Mouse (Mus musculus): ENCODE measurements around the gene Tlr9. TPM values are rescaled to one million over a fixed set of nuclear protein-coding genes. Genes with fewer than 3 reads are reported as not detected.
A peak's percentile ranks its signal among the peaks of the same experiment; 100 is the strongest.

Tlr9 gene
- polyA plus RNA-seq, 1 experiment from 2014 or later: not detected

DNA sequence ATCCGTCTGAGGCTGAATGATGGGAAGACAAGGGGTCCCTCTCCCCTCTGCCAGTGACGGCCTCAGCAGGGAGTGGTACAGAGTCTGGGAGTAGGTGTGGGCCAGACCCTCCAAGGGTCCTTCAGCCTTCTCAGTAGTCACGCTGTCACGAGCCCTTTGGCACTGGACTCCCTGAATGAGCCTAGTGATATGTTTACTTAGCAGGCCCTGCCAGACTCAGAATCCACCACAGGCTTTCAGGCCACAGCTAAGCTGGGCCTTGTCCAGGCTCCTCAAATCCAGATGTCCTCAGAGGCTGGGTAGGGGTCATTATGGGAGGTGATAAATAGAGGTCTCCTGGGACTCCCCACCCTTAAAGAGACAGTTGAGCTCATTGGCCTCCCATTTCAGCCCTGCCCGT, 14.2 kb upstream of the Tlr9 start:
- ATAC-seq (replicated peaks; ENCODE audit: low FRiP score): no peak
- Histone ChIP-seq H3K4me1 (replicated peaks; ENCODE audit: control insufficient read depth, insufficient read depth, low read length) (peaks cover 7% of the 10 kb centered on the region), H3K9ac (ENCODE audit: low read length) (no peak overlapping the region), H3K4me2 (ENCODE audit: low read depth, low read length, severe bottlenecking) (no peak overlapping the region), H3K27ac (ENCODE audit: low read depth, low read length) (no peak overlapping the region), H3K4me3 (ENCODE audit: low read depth, low read length) (no peak overlapping the region), H3K9me3 (ENCODE audit: control insufficient read depth, low read length) (no peaks in the 10 kb centered on the region), H3K36me3 (ENCODE audit: control insufficient read depth, insufficient read depth, low read length) (no peaks in the 10 kb centered on the region), H3K27me3 (ENCODE audit: control insufficient read depth, insufficient read depth, low read length) (no peaks in the 10 kb centered on the region)
- no peak for DNase-seq (ENCODE audit: low spot score)
- 95% methylated on average over 4 of the region's 5 CpGs for WGBS

- WGBS: 94% methylated on average over 4 of the region's 4 CpGs
Observed at GRCm38 (mm10) chr9:106209954-106210353, 12.4 kb upstream of the Tlr9 start.

DNA sequence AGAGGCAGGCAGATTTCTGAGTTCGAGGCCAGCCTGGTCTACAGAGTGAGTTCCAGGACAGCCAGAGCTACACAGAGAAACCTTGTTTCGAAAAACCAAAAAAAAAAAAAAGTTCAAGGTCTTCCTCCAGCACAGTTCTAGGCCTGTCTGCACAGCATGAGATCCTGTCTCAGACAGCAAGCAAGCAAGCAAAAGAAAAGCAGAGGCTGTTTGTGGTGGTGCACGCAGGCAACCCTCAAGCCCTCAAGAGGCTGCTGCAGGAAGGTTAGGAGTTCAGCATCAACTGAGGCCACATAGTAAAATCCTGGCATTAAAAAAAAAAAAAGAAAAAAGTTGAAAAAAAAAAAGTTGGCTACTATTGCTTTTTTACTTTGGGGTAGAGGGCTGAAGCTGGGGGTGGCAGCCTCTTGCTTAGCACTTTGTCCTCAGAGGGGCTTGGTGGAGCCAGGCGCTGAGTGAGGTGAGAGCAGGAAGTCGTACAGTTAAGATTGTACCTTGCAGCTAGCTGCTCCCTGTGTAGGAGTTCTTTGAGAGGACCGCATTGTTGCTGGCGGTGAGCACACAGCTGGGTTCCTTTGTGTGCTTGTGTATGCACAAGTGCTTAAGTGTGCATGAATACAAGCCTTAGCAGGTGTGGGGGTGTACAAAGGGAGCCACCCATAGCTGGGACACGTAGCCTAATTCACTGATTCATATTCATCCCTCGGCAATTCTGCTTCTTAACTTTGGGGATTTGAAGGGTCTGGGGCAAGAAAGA, 11.4 kb upstream of the Tlr9 start:
- Histone ChIP-seq H3K4me1 (replicated peaks; ENCODE audit: control insufficient read depth, insufficient read depth, low read length) (peaks cover 7% of the 10 kb centered on the region), H3K36me3 (ENCODE audit: control insufficient read depth, insufficient read depth, low read length) (no peaks in the 10 kb centered on the region), H3K27me3 (ENCODE audit: control insufficient read depth, insufficient read depth, low read length) (no peaks in the 10 kb centered on the region), H3K27ac (ENCODE audit: low read depth, low read length) (peak overlapping the region; percentile 57; the same call in 1 of the 2 replicates), H3K9me3 (ENCODE audit: control insufficient read depth, low read length) (no peaks in the 10 kb centered on the region), H3K9ac (ENCODE audit: low read length) (peak overlapping the region; percentile 67), H3K4me2 (ENCODE audit: low read depth, low read length, severe bottlenecking) (peak overlapping the region; percentile 54), H3K4me3 (ENCODE audit: low read depth, low read length) (peak overlapping the region; percentile 15; the same call in 1 of the 2 replicates)
- ATAC-seq (replicated peaks; ENCODE audit: low FRiP score) (peak; percentile 42; the same call in 1 of the 2 replicates), DNase-seq (ENCODE audit: low spot score) (peak; percentile 62)
- WGBS: 22% methylated on average over 9 of the region's 9 CpGs

More at GRCm38 (mm10) chr9:106209954-106210353, 12.4 kb upstream of the Tlr9 start:
- Histone ChIP-seq H3K4me2 (ENCODE audit: low read depth, low read length, severe bottlenecking) (no peak overlapping the region), H3K4me1 (replicated peaks; ENCODE audit: control insufficient read depth, insufficient read depth, low read length) (peaks cover 7% of the 10 kb centered on the region), H3K4me3 (ENCODE audit: low read depth, low read length) (no peak overlapping the region), H3K36me3 (ENCODE audit: control insufficient read depth, insufficient read depth, low read length) (no peaks in the 10 kb centered on the region), H3K27me3 (ENCODE audit: control insufficient read depth, insufficient read depth, low read length) (no peaks in the 10 kb centered on the region), H3K9ac (ENCODE audit: low read length) (no peak overlapping the region), H3K9me3 (ENCODE audit: control insufficient read depth, low read length) (no peaks in the 10 kb centered on the region), H3K27ac (ENCODE audit: low read depth, low read length) (no peak overlapping the region)
- DNase-seq (ENCODE audit: low spot score) (no peak), ATAC-seq (replicated peaks; ENCODE audit: low FRiP score) (no peak)

DNA sequence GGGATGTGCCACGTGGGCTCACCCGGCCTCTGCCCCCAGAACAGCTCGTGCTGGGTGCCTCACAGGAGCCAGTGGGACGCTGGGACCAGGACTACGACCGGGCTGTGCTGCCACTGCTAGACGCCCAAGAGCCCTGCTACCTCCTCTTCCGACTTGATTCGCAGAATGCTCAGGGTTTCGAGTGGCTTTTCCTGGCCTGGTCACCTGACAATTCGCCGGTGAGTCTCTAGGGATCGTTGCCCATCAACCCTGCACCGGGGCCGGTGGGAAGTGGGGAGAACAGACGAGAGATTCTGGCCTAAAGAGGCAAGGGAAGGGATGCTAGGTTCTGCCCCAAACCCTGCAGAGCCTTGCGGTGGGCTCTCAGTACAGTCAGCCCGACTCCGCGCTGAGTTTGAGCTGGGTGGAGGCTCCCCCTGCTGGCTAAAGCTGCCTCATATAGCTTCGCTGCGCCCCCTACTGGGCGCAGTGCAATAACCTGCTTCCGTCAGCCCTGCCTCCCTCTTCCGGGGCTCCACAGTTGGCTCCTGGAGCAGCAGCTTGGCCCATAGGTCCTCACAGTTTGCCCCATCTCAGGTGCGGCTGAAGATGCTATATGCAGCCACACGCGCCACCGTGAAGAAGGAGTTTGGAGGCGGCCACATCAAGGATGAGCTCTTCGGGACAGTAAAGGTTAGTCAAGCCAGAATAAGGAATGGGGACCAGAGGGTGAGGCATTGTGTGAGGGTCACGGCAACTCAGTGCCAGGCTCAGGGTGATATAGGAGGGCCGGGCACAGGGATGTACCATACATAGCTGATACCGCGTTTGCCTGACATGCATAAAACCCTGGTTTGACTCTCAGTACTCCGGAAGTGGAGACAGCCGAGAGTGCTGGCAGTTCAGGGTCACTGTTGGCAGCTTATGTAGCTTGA, 10.5 kb upstream of the Tlr9 start:
- no peaks in the 10 kb centered on the region for H3K36me3 ChIP-seq (ENCODE audit: control insufficient read depth, insufficient read depth, low read length)
- peak overlapping the region; percentile 54 for H3K4me2 ChIP-seq (ENCODE audit: low read depth, low read length, severe bottlenecking)
- peak; percentile 96 for DNase-seq (ENCODE audit: low spot score)
- H3K4me3 ChIP-seq (ENCODE audit: low read depth, low read length): peak overlapping the region; percentile 15
- H3K27me3 ChIP-seq (ENCODE audit: control insufficient read depth, insufficient read depth, low read length): no peaks in the 10 kb centered on the region
- H3K27ac ChIP-seq (ENCODE audit: low read depth, low read length): peak overlapping the region; percentile 57
- peak; percentile 81 for ATAC-seq (replicated peaks; ENCODE audit: low FRiP score)
- WGBS: 17% methylated on average over 37 of the region's 37 CpGs
- peaks cover 7% of the 10 kb centered on the region for H3K4me1 ChIP-seq (replicated peaks; ENCODE audit: control insufficient read depth, insufficient read depth, low read length)
- peak overlapping the region; percentile 67 for H3K9ac ChIP-seq (ENCODE audit: low read length)
- H3K9me3 ChIP-seq (ENCODE audit: control insufficient read depth, low read length): no peaks in the 10 kb centered on the region

- Histone ChIP-seq H3K9ac (ENCODE audit: low read length) (no peak overlapping the region), H3K4me1 (replicated peaks; ENCODE audit: control insufficient read depth, insufficient read depth, low read length) (peaks cover 7% of the 10 kb centered on the region), H3K4me2 (ENCODE audit: low read depth, low read length, severe bottlenecking) (no peak overlapping the region), H3K36me3 (ENCODE audit: control insufficient read depth, insufficient read depth, low read length) (no peaks in the 10 kb centered on the region), H3K4me3 (ENCODE audit: low read depth, low read length) (no peak overlapping the region), H3K27me3 (ENCODE audit: control insufficient read depth, insufficient read depth, low read length) (no peaks in the 10 kb centered on the region), H3K27ac (ENCODE audit: low read depth, low read length) (no peak overlapping the region), H3K9me3 (ENCODE audit: control insufficient read depth, low read length) (no peaks in the 10 kb centered on the region)
- DNase-seq (ENCODE audit: low spot score): no peak
- peak; percentile 17; the same call in 1 of the 2 replicates for ATAC-seq (replicated peaks; ENCODE audit: low FRiP score)
- WGBS: 84% methylated on average over 12 of the region's 12 CpGs
Observed at GRCm38 (mm10) chr9:106212594-106212981, 9.8 kb upstream of the Tlr9 start.

DNA sequence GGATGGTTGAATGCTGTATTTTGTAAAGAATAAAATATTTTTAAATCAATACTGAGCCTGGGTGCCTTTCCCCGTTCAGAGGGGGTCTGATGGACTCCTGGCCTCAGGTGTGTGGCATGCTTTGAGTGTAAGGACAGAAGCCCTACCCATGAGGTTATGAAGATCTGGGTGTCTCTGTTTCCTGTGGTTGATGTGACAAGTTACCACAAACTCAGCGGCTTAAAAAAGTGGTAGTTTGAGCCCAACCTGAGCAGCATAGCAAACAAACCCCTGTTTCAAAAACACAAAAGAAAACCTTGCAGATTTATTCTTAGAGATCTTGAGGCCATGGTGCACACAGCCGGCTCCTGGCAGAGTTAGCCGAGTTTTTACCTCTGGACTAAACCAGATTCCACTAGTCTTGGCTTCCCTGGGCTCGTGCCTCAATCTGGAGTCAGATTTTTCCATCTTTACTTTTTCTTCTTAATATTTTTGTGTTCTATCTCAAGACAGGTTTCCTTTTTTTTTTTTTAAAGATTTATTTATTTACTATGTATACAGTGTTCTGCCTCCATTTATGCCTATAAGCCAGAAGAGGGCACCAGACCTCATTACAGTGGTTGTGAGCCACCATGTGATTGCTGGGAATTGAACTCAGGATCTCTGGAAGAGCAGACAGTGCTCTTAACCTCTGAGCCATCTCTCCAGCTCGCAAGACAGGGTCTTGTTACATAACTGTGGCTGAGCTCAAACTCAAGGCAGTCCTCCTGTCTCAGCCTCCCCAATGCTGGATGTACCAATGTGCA, 6.9 kb upstream of the Tlr9 start:
- DNase-seq (ENCODE audit: low spot score): no peak
- Histone ChIP-seq H3K27me3 (ENCODE audit: control insufficient read depth, insufficient read depth, low read length) (no peaks in the 10 kb centered on the region), H3K4me1 (replicated peaks; ENCODE audit: control insufficient read depth, insufficient read depth, low read length) (peaks cover 7% of the 10 kb centered on the region), H3K36me3 (ENCODE audit: control insufficient read depth, insufficient read depth, low read length) (no peaks in the 10 kb centered on the region), H3K9me3 (ENCODE audit: control insufficient read depth, low read length) (no peaks in the 10 kb centered on the region), H3K4me2 (ENCODE audit: low read depth, low read length, severe bottlenecking) (no peak overlapping the region), H3K27ac (ENCODE audit: low read depth, low read length) (no peak overlapping the region), H3K9ac (ENCODE audit: low read length) (no peak overlapping the region), H3K4me3 (ENCODE audit: low read depth, low read length) (no peak overlapping the region)
- no peak for ATAC-seq (replicated peaks; ENCODE audit: low FRiP score)
- 87% methylated on average over 6 of the region's 6 CpGs for WGBS

DNA sequence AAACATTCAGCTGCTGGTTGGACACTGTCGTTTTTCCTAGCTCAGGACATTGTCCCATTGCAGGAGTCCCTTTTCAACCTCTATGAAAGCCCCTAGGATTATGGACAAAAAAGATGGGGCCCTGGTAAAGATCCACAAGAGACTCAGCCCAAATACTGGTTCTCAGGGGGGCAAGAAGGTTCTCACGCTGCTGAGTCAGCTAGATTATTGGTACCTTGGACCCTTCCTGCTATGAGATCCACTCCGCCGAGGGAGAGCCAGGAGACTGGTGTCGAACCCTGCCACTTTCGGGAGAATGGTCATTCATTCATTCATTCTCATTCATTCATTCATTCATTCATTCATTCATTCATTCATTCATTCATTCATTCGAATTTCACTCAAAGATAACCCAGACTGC, 5.4 kb upstream of the Tlr9 start:
- ATAC-seq (replicated peaks; ENCODE audit: low FRiP score) (no peak), DNase-seq (ENCODE audit: low spot score) (no peak)
- no peaks in the 10 kb centered on the region for H3K9me3 ChIP-seq (ENCODE audit: control insufficient read depth, low read length)
- no peak overlapping the region for H3K4me2 ChIP-seq (ENCODE audit: low read depth, low read length, severe bottlenecking)
- H3K27ac ChIP-seq (ENCODE audit: low read depth, low read length): no peak overlapping the region
- H3K4me3 ChIP-seq (ENCODE audit: low read depth, low read length): no peak overlapping the region
- no peaks in the 10 kb centered on the region for H3K4me1 ChIP-seq (replicated peaks; ENCODE audit: control insufficient read depth, insufficient read depth, low read length)
- no peaks in the 10 kb centered on the region for H3K36me3 ChIP-seq (ENCODE audit: control insufficient read depth, insufficient read depth, low read length)
- WGBS: 87% methylated on average over 7 of the region's 7 CpGs
- no peaks in the 10 kb centered on the region for H3K27me3 ChIP-seq (ENCODE audit: control insufficient read depth, insufficient read depth, low read length)
- no peak overlapping the region for H3K9ac ChIP-seq (ENCODE audit: low read length)

- 76% methylated on average over 8 of the region's 8 CpGs for WGBS
- no peak overlapping the region for H3K4me3 ChIP-seq (ENCODE audit: low read depth, low read length)
- no peaks in the 10 kb centered on the region for H3K36me3 ChIP-seq (ENCODE audit: control insufficient read depth, insufficient read depth, low read length)
- ATAC-seq (replicated peaks; ENCODE audit: low FRiP score): no peak
- H3K9me3 ChIP-seq (ENCODE audit: control insufficient read depth, low read length): no peaks in the 10 kb centered on the region
- peaks cover 4% of the 10 kb centered on the region; the same call in 1 of the 2 replicates for H3K4me1 ChIP-seq (replicated peaks; ENCODE audit: control insufficient read depth, insufficient read depth, low read length)
- H3K27ac ChIP-seq (ENCODE audit: low read depth, low read length): no peak overlapping the region
- peaks cover 6% of the 10 kb centered on the region for H3K27me3 ChIP-seq (ENCODE audit: control insufficient read depth, insufficient read depth, low read length)
- no peak overlapping the region for H3K4me2 ChIP-seq (ENCODE audit: low read depth, low read length, severe bottlenecking)
- no peak for DNase-seq (ENCODE audit: low spot score)
- no peak overlapping the region for H3K9ac ChIP-seq (ENCODE audit: low read length)
Observed at GRCm38 (mm10) chr9:106220894-106221523, 1.4 kb upstream of the Tlr9 start.

Data from forebrain, embryonic 11.5 days (tissue).